Mouse (Mus musculus) hindbrain, embryonic 11.5 days (tissue): ENCODE results near the gene G530012D18Rik. TPM values are rescaled to one million over a fixed set of nuclear protein-coding genes. Genes with fewer than 3 reads are reported as not detected.
"Not testable (repeated sequence)": the region's sequence is repeated elsewhere in the genome, so short reads cannot be mapped to it uniquely, and the experiment has no call there.

Source experiments
- ATAC-seq: fragments of 200-750 bp; cut with Nextera tagmentation; 2 replicates; pipeline ENCODE4 v1.8.0; 2017; ENCODE audit warnings: mild to moderate bottlenecking, moderate TSS enrichment, moderate library complexity; ENCODE audit not compliant: low FRiP score
- DNase-seq: peaks from one replicate; pipeline ENCODE4 v3.0.0-alpha.2; 2015; ENCODE audit warnings: low spot score
- H3K27ac ChIP-seq: fragments of 300-500 bp; sonication (generic); 2 replicates; pipeline ENCODE4 v1.5.1; 2014; ENCODE audit warnings: mild to moderate bottlenecking, low read depth, low read length
- H3K27me3 ChIP-seq: fragments of 300-500 bp; sonication (generic); 2 replicates; pipeline ENCODE4 v1.6.1; 2014; ENCODE audit warnings: mild to moderate bottlenecking, low read length, moderate library complexity, mixed read lengths; ENCODE audit not compliant: control insufficient read depth, insufficient read depth
- H3K36me3 ChIP-seq: fragments of 300-500 bp; sonication (generic); 2 replicates; pipeline ENCODE4 v1.6.1; 2014; ENCODE audit warnings: mild to moderate bottlenecking, low read length, moderate library complexity, mixed read lengths; ENCODE audit not compliant: control insufficient read depth, insufficient read depth
- H3K4me1 ChIP-seq: fragments of 300-500 bp; sonication (generic); replicated peaks from 2 replicates; pipeline ENCODE4 v1.6.1; 2014; ENCODE audit warnings: low read length, mixed read lengths; ENCODE audit not compliant: control insufficient read depth, insufficient read depth
- H3K4me2 ChIP-seq: fragments of 300-500 bp; sonication (generic); replicated peaks from 2 replicates; pipeline ENCODE4 v1.6.1; 2014; ENCODE audit warnings: mild to moderate bottlenecking, low read depth, low read length
- H3K4me3 ChIP-seq: fragments of 300-500 bp; sonication (generic); 2 replicates; pipeline ENCODE4 v1.5.1; 2014; ENCODE audit warnings: low read depth, low read length
- H3K9ac ChIP-seq: fragments of 300-500 bp; sonication (generic); 2 replicates; pipeline ENCODE4 v1.6.1; 2014; ENCODE audit warnings: low read depth, low read length
- H3K9me3 ChIP-seq: fragments of 300-500 bp; sonication (generic); 2 replicates; pipeline ENCODE4 v1.6.1; 2016; ENCODE audit warnings: low read length; ENCODE audit not compliant: control insufficient read depth
- WGBS: fragments of 180-500 bp; shearing (Covaris S2); extraction: QIAGEN DNeasy Blood & Tissue Kit; methylation state at CpG from one replicate; pipeline ENCODE4 v1.1.7; 2014; 5-methylcytosine and 5-hydroxymethylcytosine counted together
- polyA plus RNA-seq: library from polyadenylated mRNA; unstranded; fragments of >200 nt; fragmentation: Nextera tagmentation; extraction: Ambion mirVana; gene quantifications from 2 replicates; pipeline ENCODE4 v1.2.1, GENCODE M21; 2014

G530012D18Rik gene
- polyA plus RNA-seq, 1 experiment from 2014 or later, result 0.63 TPM

DNA sequence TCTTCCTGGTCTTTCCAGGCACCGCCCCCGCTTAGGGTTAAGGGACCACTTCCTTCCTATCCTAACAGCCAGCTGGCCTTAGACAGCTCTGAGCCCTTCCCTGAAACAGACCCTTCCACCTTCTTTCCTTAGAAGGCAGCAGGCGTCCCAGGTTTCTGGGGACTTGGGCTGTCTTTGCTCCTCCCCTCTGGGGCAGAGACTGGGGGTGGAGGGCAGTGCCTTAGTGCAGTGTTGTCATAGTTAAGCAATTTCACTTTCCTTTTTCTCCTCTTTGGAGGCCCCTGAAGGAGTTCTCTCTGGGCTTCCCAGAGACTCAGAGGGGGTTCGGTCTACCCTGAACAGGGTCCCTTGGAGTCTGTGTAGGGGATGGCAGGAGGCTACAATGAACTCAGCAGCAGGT, 25.3 kb downstream of the G530012D18Rik start:
- 67% methylated on average over 4 of the region's 4 CpGs for WGBS
- ATAC-seq, H3K9me3 ChIP-seq: not testable (repeated sequence)

DNA sequence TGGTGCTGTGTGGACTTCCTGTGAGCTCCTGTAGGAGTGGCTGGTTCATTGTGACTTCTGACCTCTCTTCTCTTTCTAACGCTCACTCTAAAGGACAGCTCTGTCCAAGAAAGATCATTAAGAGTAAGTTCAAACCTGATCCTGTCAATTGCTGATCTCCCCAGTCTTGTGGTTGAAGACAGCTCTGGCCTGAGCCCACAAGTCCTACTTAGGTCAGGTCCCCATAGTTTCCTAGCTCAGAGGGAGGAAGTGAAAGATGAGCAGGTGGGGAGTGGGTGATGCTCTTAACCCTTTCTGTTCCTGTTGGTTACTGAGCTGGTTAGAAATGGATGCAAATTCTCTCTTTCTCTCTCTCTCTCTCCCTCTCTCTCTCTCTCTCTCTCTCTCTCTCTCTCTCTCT, 28.9 kb downstream of the G530012D18Rik start:
- H3K27me3 ChIP-seq, H3K4me1 ChIP-seq, H3K9ac ChIP-seq, ATAC-seq, H3K4me2 ChIP-seq, H3K9me3 ChIP-seq, DNase-seq, H3K4me3 ChIP-seq, H3K36me3 ChIP-seq, H3K27ac ChIP-seq: not testable (repeated sequence)
- WGBS, result no CpG with 5 or more reads among the region's 1 CpGs

More for the DNA sequence above, 25.3 kb downstream of the G530012D18Rik start:
- not testable (repeated sequence) for H3K4me3 ChIP-seq, H3K27ac ChIP-seq, DNase-seq, H3K27me3 ChIP-seq, H3K4me2 ChIP-seq, H3K9ac ChIP-seq, H3K36me3 ChIP-seq, H3K4me1 ChIP-seq

DNA sequence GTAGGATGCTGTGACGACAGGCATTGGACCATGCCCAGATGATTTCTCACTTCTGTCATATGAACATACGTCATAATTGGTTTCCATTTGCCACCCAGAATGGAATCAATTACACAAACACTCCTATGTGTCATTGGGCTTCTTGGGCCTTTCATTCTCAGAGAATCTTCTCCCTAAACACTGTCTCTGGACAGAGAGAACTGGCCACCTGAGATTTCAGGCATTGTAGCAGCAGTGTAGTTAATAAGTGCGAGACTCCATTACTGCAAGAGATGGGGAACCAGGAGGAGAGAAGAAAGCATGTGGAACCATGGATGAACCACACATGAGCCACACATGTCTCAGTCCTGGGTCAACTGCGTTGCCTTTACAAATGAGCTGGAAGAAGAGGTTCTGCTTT, 32.9 kb downstream of the G530012D18Rik start:
- H3K4me1 ChIP-seq, H3K27me3 ChIP-seq, DNase-seq, H3K27ac ChIP-seq, H3K4me3 ChIP-seq, H3K36me3 ChIP-seq, H3K9me3 ChIP-seq, H3K9ac ChIP-seq, ATAC-seq, H3K4me2 ChIP-seq: not testable (repeated sequence)
- 92% methylated on average over 3 of the region's 4 CpGs for WGBS

DNA sequence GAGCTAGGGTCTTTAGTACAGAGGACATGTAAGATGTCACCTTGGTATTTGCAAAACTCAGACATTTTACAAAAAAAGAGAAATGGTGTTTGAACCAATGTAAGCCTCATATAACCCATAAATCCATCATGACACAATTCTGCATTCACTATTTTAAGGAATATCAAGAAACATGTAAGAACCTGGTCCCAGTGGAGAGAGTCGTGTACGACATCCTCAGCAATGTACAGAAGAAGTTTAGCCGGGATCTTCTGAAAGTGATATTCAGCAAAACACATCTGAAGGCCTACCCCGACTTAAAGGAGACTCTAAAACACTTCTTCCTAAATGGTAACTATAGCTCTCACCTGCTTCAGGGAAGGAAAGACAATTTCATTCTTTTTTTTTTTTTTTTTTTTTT, 35.1 kb downstream of the G530012D18Rik start:
- not testable (repeated sequence) for ATAC-seq, H3K4me2 ChIP-seq, DNase-seq, H3K9me3 ChIP-seq, H3K27ac ChIP-seq, H3K27me3 ChIP-seq, H3K9ac ChIP-seq, H3K4me3 ChIP-seq, H3K4me1 ChIP-seq, H3K36me3 ChIP-seq
- WGBS, result no CpG with 5 or more reads among the region's 4 CpGs

DNA sequence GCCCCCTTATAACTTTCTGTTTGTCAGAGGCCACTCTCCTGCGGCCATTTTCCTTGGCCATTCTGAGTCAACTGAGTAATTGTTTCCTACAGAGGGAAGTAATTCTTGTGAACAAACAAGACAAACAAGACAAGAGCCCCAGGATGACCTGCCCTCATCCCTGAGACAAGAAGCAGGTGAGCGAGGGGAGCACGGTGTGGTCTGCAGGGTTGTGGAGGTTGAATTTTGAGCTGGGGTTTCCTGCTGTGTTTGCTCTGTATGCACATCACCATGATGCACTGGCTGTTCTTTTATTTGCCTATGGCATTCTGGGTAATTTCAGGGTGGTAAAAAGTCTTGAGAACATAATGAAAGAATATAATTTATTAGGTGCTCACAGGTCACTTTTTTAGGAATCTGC, 39.6 kb downstream of the G530012D18Rik start:
- not testable (repeated sequence) for DNase-seq
- WGBS, result 92% methylated on average over 3 of the region's 3 CpGs

DNA sequence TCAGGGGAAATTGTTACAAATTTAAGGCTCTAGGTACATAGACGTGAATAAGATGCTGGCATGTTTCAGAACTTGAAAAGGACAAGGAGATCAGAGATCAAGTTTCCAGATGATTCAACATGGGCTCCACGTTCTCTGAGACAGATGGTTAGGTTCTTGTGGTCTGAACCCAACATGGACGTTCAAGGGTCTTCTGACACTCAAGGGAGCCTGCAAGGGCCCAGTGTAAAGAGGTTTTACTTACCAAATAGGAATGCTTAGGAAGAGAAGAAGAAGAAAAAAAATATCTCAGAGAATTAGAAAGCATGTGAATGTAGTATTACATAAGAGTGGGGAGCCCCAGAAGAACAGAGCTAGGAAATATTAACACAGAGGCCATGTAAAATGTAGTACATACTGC, 40.3 kb downstream of the G530012D18Rik start:
- H3K27me3 ChIP-seq, H3K27ac ChIP-seq: not testable (repeated sequence)

More for the DNA sequence above, 39.6 kb downstream of the G530012D18Rik start:
- not testable (repeated sequence) for ATAC-seq, H3K27ac ChIP-seq, H3K9me3 ChIP-seq, H3K4me1 ChIP-seq, H3K4me2 ChIP-seq, H3K27me3 ChIP-seq, H3K36me3 ChIP-seq, H3K4me3 ChIP-seq, H3K9ac ChIP-seq

DNA sequence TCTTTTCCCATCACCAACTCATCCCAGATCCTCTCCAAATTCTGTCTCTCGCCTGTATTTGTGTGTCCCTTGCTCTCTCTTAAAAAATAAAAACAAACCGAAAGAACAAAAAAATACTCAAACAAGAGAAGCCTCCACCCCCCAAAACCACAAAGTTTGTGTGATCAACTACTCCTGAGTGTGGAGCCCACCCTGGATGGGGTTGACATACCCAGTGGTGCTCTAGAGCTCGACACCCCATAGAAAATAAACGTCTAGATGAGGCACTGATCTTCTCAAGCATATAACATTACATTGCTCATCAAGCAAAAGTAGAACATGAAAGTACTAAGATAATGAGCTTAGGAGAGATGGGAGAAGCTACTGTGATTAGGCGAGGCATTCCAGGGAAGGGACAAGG, 41.7 kb downstream of the G530012D18Rik start:
- not testable (repeated sequence) for H3K36me3 ChIP-seq
- WGBS, result 68% methylated on average over 4 of the region's 5 CpGs

More for the DNA sequence above, 40.3 kb downstream of the G530012D18Rik start:
- H3K4me1 ChIP-seq, ATAC-seq, H3K4me2 ChIP-seq, H3K4me3 ChIP-seq, H3K9me3 ChIP-seq, H3K9ac ChIP-seq, H3K36me3 ChIP-seq, DNase-seq: not testable (repeated sequence)
- 72% methylated on average over 3 of the region's 3 CpGs for WGBS

DNA sequence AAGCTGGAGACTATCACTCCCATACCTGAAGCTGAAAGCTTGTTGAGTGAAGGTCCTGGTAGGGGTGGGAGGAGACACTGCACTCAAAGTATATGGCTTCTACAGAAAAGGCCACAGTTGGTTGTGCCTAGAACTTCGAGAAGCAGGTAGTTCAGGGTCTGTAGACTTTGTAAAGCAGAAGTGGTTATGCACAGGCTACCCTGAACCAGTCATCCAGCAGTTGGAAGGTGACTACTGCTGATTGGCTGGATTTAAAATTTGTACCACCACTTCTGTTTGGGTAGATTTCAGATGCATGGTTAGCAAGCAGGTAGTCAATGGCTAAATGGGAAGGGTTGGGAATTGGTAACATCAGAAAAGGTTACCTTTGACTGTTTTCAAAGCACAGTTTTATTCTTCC, 43.2 kb downstream of the G530012D18Rik start:
- not testable (repeated sequence) for H3K36me3 ChIP-seq, H3K4me3 ChIP-seq, H3K4me1 ChIP-seq, H3K27ac ChIP-seq, DNase-seq, H3K27me3 ChIP-seq, H3K9me3 ChIP-seq, H3K4me2 ChIP-seq, H3K9ac ChIP-seq, ATAC-seq
- 58% methylated on average over 1 of the region's 1 CpGs for WGBS

More for the DNA sequence above, 41.7 kb downstream of the G530012D18Rik start:
- H3K4me2 ChIP-seq, H3K27ac ChIP-seq, H3K9me3 ChIP-seq, DNase-seq, H3K9ac ChIP-seq, H3K27me3 ChIP-seq, H3K4me1 ChIP-seq, ATAC-seq, H3K4me3 ChIP-seq: not testable (repeated sequence)
